Mouse (Mus musculus): Measurements from ENCODE around the gene Zfp697. TPM values are rescaled to one million over a fixed set of nuclear protein-coding genes. Genes with fewer than 3 reads are reported as not detected.

The Zfp697 gene
- polyA plus RNA-seq, 1 experiment from 2014 or later: 9.9 TPM

- 85% methylated on average over 17 of the region's 17 CpGs for WGBS
- Histone ChIP-seq H3K9me3 (ENCODE audit: control insufficient read depth, low read length) (no peaks in the 10 kb centered on the region), H3K4me3 (ENCODE audit: low read depth, low read length) (no peak overlapping the region), H3K27ac (ENCODE audit: low read depth) (no peak overlapping the region), H3K9ac (ENCODE audit: low read length) (no peak overlapping the region), H3K4me1 (replicated peaks; ENCODE audit: control insufficient read depth, insufficient read depth, low read length) (peaks cover 26% of the 10 kb centered on the region), H3K36me3 (ENCODE audit: control insufficient read depth, insufficient read depth, low read length) (no peaks in the 10 kb centered on the region), H3K4me2 (ENCODE audit: low read length) (no peak overlapping the region), H3K27me3 (replicated peaks; ENCODE audit: control insufficient read depth, insufficient read depth, low read length) (no peaks in the 10 kb centered on the region)
- DNase-seq (ENCODE audit: low spot score): no peak
- no peak for ATAC-seq (replicated peaks; ENCODE audit: low FRiP score, low TSS enrichment, low read depth)
These were observed 41.3 kb upstream of the Zfp697 start for GRCm38 (mm10) chr3:98340818-98341594.

GRCm38 (mm10) chr3:98343235-98343634 lies 39.0 kb upstream of the Zfp697 start:
- no peak overlapping the region for H3K4me2 ChIP-seq (ENCODE audit: low read length)
- peaks cover 8% of the 10 kb centered on the region; the same call in 1 of the 2 replicates for H3K4me1 ChIP-seq (replicated peaks; ENCODE audit: control insufficient read depth, insufficient read depth, low read length)
- H3K9me3 ChIP-seq (ENCODE audit: control insufficient read depth, low read length): no peaks in the 10 kb centered on the region
- H3K27ac ChIP-seq (ENCODE audit: low read depth): no peak overlapping the region
- no peaks in the 10 kb centered on the region for H3K36me3 ChIP-seq (ENCODE audit: control insufficient read depth, insufficient read depth, low read length)
- no peak overlapping the region for H3K9ac ChIP-seq (ENCODE audit: low read length)
- 71% methylated on average over 3 of the region's 3 CpGs for WGBS
- no peak for ATAC-seq (replicated peaks; ENCODE audit: low FRiP score, low TSS enrichment, low read depth)
- H3K27me3 ChIP-seq (replicated peaks; ENCODE audit: control insufficient read depth, insufficient read depth, low read length): no peaks in the 10 kb centered on the region
- H3K4me3 ChIP-seq (ENCODE audit: low read depth, low read length): no peak overlapping the region
- no peak for DNase-seq (ENCODE audit: low spot score)

DNA sequence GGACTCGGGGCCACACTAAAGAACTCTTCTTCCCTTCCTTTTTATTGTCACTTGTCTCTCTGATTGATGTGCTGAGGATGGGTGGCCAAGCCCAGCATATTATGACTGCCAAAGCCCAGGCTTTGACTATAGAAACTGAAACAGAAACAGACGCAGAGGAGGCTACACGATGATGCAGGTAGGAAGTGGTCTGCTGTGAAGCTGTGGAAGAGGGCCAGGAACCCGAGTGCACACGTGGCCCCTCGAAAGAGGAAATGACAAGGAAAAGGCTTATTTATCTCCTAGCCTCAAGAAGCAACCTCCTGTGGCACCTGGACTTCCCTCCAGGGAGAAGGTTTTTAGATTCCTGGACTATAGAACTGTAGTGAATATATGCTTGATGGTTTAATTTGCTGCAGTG lies 34.2 kb upstream of the Zfp697 start:
- H3K9ac ChIP-seq (ENCODE audit: low read length): no peak overlapping the region
- ATAC-seq (replicated peaks; ENCODE audit: low FRiP score, low TSS enrichment, low read depth): no peak
- WGBS: 72% methylated on average over 6 of the region's 6 CpGs
- no peak overlapping the region for H3K27ac ChIP-seq (ENCODE audit: low read depth)
- H3K4me3 ChIP-seq (ENCODE audit: low read depth, low read length): no peak overlapping the region
- no peak overlapping the region for H3K4me2 ChIP-seq (ENCODE audit: low read length)
- no peaks in the 10 kb centered on the region for H3K4me1 ChIP-seq (replicated peaks; ENCODE audit: control insufficient read depth, insufficient read depth, low read length)
- DNase-seq (ENCODE audit: low spot score): no peak
- no peaks in the 10 kb centered on the region for H3K36me3 ChIP-seq (ENCODE audit: control insufficient read depth, insufficient read depth, low read length)
- H3K27me3 ChIP-seq (replicated peaks; ENCODE audit: control insufficient read depth, insufficient read depth, low read length): no peaks in the 10 kb centered on the region
- H3K9me3 ChIP-seq (ENCODE audit: control insufficient read depth, low read length): no peaks in the 10 kb centered on the region

GRCm38 (mm10) chr3:98348705-98349104 lies 33.6 kb upstream of the Zfp697 start:
- H3K4me1 ChIP-seq (replicated peaks; ENCODE audit: control insufficient read depth, insufficient read depth, low read length): no peaks in the 10 kb centered on the region
- no peaks in the 10 kb centered on the region for H3K27me3 ChIP-seq (replicated peaks; ENCODE audit: control insufficient read depth, insufficient read depth, low read length)
- H3K9me3 ChIP-seq (ENCODE audit: control insufficient read depth, low read length): no peaks in the 10 kb centered on the region
- H3K27ac ChIP-seq (ENCODE audit: low read depth): no peak overlapping the region
- WGBS: 25% methylated on average over 8 of the region's 8 CpGs
- no peak overlapping the region for H3K4me2 ChIP-seq (ENCODE audit: low read length)
- H3K4me3 ChIP-seq (ENCODE audit: low read depth, low read length): no peak overlapping the region
- DNase-seq (ENCODE audit: low spot score) (no peak), ATAC-seq (replicated peaks; ENCODE audit: low FRiP score, low TSS enrichment, low read depth) (peak; percentile 49; the same call in 1 of the 2 replicates)
- H3K9ac ChIP-seq (ENCODE audit: low read length): no peak overlapping the region
- H3K36me3 ChIP-seq (ENCODE audit: control insufficient read depth, insufficient read depth, low read length): no peaks in the 10 kb centered on the region

DNA sequence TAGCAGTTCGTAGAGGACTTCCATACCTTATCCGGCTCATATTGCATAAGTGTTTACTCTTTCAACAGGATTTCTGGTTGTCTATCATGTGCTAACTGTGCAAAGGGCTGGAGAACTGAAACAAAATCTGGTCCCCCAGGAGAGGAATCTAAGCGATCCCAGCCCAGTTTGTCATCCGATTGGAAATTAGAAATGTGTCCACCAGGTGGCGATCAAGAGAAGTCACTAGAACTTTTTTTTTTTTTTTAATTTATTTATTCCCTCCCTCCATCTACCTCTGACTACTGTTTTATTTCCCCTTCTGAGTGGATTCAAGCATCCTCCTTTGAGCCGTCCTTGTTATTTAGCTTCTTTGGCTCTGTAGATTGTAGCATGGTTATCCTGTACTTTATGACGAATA lies 28.4 kb upstream of the Zfp697 start:
- no peaks in the 10 kb centered on the region for H3K27me3 ChIP-seq (replicated peaks; ENCODE audit: control insufficient read depth, insufficient read depth, low read length)
- H3K4me1 ChIP-seq (replicated peaks; ENCODE audit: control insufficient read depth, insufficient read depth, low read length): no peaks in the 10 kb centered on the region
- no peak overlapping the region for H3K4me2 ChIP-seq (ENCODE audit: low read length)
- ATAC-seq (replicated peaks; ENCODE audit: low FRiP score, low TSS enrichment, low read depth) (0 out of 2 replicates have a peak, but pooled peaks have one; percentile 25), DNase-seq (ENCODE audit: low spot score) (peak; percentile 81)
- H3K9me3 ChIP-seq (ENCODE audit: control insufficient read depth, low read length): no peaks in the 10 kb centered on the region
- 27% methylated on average over 7 of the region's 7 CpGs for WGBS
- no peaks in the 10 kb centered on the region for H3K36me3 ChIP-seq (ENCODE audit: control insufficient read depth, insufficient read depth, low read length)
- H3K27ac ChIP-seq (ENCODE audit: low read depth): no peak overlapping the region
- no peak overlapping the region for H3K4me3 ChIP-seq (ENCODE audit: low read depth, low read length)
- no peak overlapping the region for H3K9ac ChIP-seq (ENCODE audit: low read length)

DNA sequence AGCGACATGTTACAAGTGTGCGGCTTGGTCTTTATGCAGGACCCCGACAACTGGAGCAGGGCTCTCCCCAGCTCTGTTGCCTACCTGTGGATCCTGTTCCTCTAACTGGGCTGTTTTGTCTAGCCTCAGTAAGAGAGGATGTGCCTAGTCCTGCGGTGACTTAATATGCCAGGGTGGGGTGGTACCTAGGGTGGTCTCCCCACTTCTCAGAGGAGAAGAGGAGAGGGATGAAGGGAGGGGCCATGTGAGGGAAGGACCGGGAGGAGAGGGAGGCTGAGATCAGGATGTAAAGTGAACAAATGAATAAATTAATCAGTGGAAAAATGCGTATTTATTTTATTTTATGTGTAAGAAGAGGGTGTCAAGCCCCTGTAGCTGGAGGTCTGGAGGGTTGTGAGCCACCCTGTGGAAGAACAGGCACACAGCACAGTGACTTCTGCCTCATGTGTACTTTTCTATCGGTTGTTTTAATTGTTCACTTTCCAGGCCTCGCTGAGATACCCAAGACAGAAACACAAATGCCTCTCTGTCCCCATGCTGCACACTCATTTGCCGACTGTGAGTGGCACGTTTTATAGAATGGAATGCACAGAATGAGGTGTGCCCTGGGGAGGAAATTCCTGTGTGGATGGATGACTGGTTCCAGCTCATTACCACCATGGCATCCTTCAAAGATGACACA lies 26.8 kb upstream of the Zfp697 start:
- WGBS: 68% methylated on average over 10 of the region's 10 CpGs
- Histone ChIP-seq H3K4me1 (replicated peaks; ENCODE audit: control insufficient read depth, insufficient read depth, low read length) (no peaks in the 10 kb centered on the region), H3K36me3 (ENCODE audit: control insufficient read depth, insufficient read depth, low read length) (no peaks in the 10 kb centered on the region), H3K27me3 (replicated peaks; ENCODE audit: control insufficient read depth, insufficient read depth, low read length) (no peaks in the 10 kb centered on the region), H3K9me3 (ENCODE audit: control insufficient read depth, low read length) (no peaks in the 10 kb centered on the region), H3K9ac (ENCODE audit: low read length) (no peak overlapping the region), H3K4me2 (ENCODE audit: low read length) (no peak overlapping the region), H3K4me3 (ENCODE audit: low read depth, low read length) (no peak overlapping the region), H3K27ac (ENCODE audit: low read depth) (no peak overlapping the region)
- DNase-seq (ENCODE audit: low spot score): no peak
- no peak for ATAC-seq (replicated peaks; ENCODE audit: low FRiP score, low TSS enrichment, low read depth)

- Histone ChIP-seq H3K4me1 (replicated peaks; ENCODE audit: control insufficient read depth, insufficient read depth, low read length) (no peaks in the 10 kb centered on the region), H3K4me3 (ENCODE audit: low read depth, low read length) (no peak overlapping the region), H3K4me2 (ENCODE audit: low read length) (no peak overlapping the region), H3K36me3 (ENCODE audit: control insufficient read depth, insufficient read depth, low read length) (no peaks in the 10 kb centered on the region), H3K9ac (ENCODE audit: low read length) (no peak overlapping the region), H3K9me3 (ENCODE audit: control insufficient read depth, low read length) (no peaks in the 10 kb centered on the region), H3K27ac (ENCODE audit: low read depth) (no peak overlapping the region), H3K27me3 (replicated peaks; ENCODE audit: control insufficient read depth, insufficient read depth, low read length) (no peaks in the 10 kb centered on the region)
- ATAC-seq (replicated peaks; ENCODE audit: low FRiP score, low TSS enrichment, low read depth) (no peak), DNase-seq (ENCODE audit: low spot score) (no peak)
- 68% methylated on average over 6 of the region's 6 CpGs for WGBS
These were observed 26.3 kb upstream of the Zfp697 start for GRCm38 (mm10) chr3:98356026-98356365.

DNA sequence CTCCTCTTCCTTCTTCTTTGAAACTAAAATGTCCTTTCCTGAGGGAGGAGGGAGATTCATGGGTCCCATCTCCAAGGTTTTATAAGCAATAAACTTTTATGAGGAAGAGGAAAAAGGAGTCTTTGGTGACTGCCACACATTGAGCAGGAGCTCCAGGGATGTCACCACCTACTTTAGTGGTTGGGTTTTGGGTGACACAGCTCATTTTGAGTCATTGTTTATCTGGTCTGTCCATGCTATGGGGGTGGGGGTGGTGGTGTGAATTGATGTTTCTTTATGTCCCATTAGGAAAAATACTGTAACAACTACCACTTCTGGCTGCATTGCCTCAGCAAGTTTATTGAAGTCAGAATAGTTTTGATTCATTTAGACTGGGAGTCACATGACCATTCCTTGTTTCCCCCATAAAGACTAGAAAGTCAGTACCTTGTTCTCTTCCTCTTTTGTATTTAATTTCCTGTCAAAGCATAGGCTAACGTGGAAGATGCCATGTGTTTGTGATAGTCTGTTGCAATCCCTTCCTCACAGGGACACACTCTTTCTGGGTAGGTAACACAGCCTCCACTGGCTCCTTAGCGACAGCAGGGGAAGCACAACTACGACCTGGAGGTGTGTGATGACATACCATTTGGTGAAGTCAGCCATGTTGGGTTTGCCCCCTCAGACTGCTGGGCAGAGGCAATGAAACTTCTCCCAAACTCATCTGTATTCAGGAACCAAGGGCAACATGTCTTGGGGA lies 25.5 kb upstream of the Zfp697 start:
- H3K27ac ChIP-seq (ENCODE audit: low read depth): no peak overlapping the region
- DNase-seq (ENCODE audit: low spot score) (no peak), ATAC-seq (replicated peaks; ENCODE audit: low FRiP score, low TSS enrichment, low read depth) (no peak)
- H3K4me3 ChIP-seq (ENCODE audit: low read depth, low read length): no peak overlapping the region
- no peak overlapping the region for H3K4me2 ChIP-seq (ENCODE audit: low read length)
- no peaks in the 10 kb centered on the region for H3K36me3 ChIP-seq (ENCODE audit: control insufficient read depth, insufficient read depth, low read length)
- H3K9me3 ChIP-seq (ENCODE audit: control insufficient read depth, low read length): no peaks in the 10 kb centered on the region
- H3K27me3 ChIP-seq (replicated peaks; ENCODE audit: control insufficient read depth, insufficient read depth, low read length): no peaks in the 10 kb centered on the region
- WGBS: 65% methylated on average over 3 of the region's 3 CpGs
- H3K4me1 ChIP-seq (replicated peaks; ENCODE audit: control insufficient read depth, insufficient read depth, low read length): no peaks in the 10 kb centered on the region
- H3K9ac ChIP-seq (ENCODE audit: low read length): no peak overlapping the region

Measured in intestine, embryonic 14.5 days (tissue).